Mouse (Mus musculus): ENCODE results near the gene Pacsin2.

DNA sequence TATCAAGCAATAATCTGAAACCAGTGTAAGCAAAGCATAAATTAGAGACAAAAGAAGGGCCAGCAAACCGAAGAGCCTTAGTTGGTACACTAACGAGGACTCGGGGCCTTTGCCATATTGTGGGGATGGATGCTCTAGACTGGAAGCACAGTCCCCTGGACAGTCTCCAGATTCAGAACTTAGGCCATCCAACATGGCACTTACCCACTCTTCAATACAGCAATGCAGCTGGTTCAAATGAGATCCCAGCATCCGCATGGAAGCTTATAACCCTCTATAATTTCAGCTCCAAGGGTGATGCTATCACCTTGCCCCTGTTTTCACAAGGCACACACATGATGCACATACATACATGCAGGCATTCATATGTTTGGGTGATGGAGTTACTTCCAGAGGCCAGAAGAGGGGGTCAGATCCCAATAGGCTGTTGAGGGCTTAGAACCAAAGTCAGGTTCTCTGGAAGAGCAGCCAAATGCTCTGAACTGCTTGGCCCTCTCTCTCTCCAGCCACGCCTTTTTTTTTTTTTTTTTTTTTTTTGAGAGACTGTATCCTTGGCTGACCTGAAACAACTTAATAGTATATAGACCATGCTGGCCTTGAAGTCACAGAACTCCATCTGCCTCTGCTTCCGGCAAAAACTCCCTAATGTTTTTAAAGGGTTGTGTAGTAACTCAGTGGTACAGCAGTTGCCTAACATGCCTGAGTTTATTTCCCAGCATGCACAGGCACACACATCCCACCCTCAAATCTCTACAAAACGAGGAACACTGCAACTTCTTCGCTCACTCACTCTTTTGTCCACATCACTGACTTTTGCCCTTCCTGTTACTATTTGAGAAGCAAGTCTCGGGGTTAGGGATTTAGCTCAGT, 36.9 kb downstream of the Pacsin2 start:
- TF ChIP-seq POLR2A (IDR thresholded peaks at IDR 0.05; ENCODE audit: low read depth, low read length) = no peak
- TF ChIP-seq CTCF (IDR thresholded peaks at IDR 0.05; ENCODE audit: extremely low read depth, insufficient read length, insufficient replicate concordance, low read depth, low read length) = no peak
